Mouse (Mus musculus): ENCODE measurements around the gene Adamts16. TPM values are rescaled to one million over a fixed set of nuclear protein-coding genes. Genes with fewer than 3 reads are reported as not detected.

The Adamts16 gene
- polyA plus RNA-seq, 1 experiment from 2014 or later = 1.1 TPM

DNA sequence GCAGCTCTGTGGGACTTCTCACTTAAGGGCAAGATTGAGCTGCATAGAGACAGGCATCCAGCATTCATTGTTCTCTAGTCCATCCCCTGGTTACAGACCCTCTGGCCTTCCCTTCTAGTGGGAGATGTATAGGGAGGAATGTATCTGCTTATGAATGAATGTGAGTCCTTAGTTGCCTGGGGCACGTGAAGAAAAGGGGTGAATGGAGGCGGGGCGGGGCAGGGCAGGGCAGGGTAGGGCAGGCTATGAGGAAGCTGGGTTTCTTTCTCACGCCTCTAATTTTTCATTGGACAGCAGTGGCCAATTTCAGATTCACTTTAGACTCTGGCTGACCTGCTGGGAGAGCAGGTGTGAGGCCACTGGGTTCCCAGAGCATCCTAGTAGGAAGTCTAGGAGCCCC, 515 bp upstream of the Adamts16 start:
- WGBS = 39% methylated on average over 4 of the region's 4 CpGs
- peak; percentile 24; the same call in 1 of the 2 replicates for ATAC-seq
- H3K4me3 ChIP-seq (replicated peaks; ENCODE audit: low read length) = no peak overlapping the region; the same call in 1 of the 2 replicates
- H3K27ac ChIP-seq (ENCODE audit: low read length) = no peak overlapping the region
- no peaks in the 10 kb centered on the region for H3K9me3 ChIP-seq (ENCODE audit: control insufficient read depth, low read length)
- no peak overlapping the region for H3K9ac ChIP-seq (replicated peaks; ENCODE audit: low read depth, low read length)
- no peak overlapping the region for H3K4me2 ChIP-seq (ENCODE audit: low read length)
- peaks cover 6% of the 10 kb centered on the region; the same call in 1 of the 2 replicates for H3K4me1 ChIP-seq (replicated peaks; ENCODE audit: control insufficient read depth, insufficient read depth, low read length)
- H3K36me3 ChIP-seq (ENCODE audit: control insufficient read depth, insufficient read depth) = no peaks in the 10 kb centered on the region
- H3K27me3 ChIP-seq (replicated peaks; ENCODE audit: control insufficient read depth, insufficient read depth, low read length) = peaks cover 16% of the 10 kb centered on the region

DNA sequence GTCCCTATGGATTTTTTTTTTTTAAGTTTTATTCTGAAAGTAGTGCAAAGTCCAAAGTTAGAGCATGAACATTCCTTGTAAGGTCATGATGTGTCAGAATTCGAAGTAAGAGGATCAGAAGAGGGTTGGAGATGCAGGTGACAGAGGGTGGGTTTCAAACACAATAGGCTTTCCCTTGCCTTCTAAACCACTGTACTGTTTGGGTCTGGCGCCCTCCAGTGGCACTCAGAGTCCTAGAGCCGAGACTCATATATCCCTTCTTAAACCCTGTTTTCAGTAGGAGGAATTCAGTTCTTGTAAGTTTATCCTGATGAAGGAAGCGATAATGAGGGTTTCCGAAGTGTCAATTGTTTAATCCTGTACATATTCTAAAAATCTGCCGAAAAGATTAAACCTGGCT, 1.4 kb downstream of the Adamts16 start:
- no peak overlapping the region for H3K4me2 ChIP-seq (ENCODE audit: low read length)

DNA sequence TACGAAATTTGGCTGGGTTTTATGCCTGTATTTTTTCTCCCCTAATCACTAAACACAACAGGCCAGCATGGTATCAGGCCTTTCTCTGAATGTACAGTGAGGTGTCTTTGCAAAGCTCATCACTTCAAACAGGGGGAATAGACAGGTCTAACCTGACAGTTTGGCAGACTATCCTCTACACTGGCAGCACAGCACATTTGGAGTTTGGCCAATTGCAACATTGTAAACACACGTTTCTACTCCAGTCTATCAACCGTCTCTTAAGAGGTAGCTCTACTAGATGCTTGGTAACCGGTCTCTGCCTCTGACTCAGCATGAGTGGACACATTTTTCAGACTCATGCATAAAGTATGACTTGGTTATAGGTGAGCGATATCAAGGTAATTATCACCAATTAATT, 4.0 kb downstream of the Adamts16 start:
- H3K4me3 ChIP-seq (replicated peaks; ENCODE audit: low read length) = no peak overlapping the region
- ATAC-seq = no peak
- H3K4me1 ChIP-seq (replicated peaks; ENCODE audit: control insufficient read depth, insufficient read depth, low read length) = peaks cover 6% of the 10 kb centered on the region; the same call in 1 of the 2 replicates
- no peaks in the 10 kb centered on the region for H3K9me3 ChIP-seq (ENCODE audit: control insufficient read depth, low read length)
- H3K36me3 ChIP-seq (ENCODE audit: control insufficient read depth, insufficient read depth) = no peaks in the 10 kb centered on the region
- WGBS = 57% methylated on average over 5 of the region's 5 CpGs
- no peak overlapping the region for H3K9ac ChIP-seq (replicated peaks; ENCODE audit: low read depth, low read length)
- no peak overlapping the region for H3K27ac ChIP-seq (ENCODE audit: low read length)
- H3K4me2 ChIP-seq (ENCODE audit: low read length) = no peak overlapping the region
- peaks cover 14% of the 10 kb centered on the region for H3K27me3 ChIP-seq (replicated peaks; ENCODE audit: control insufficient read depth, insufficient read depth, low read length)

More for the DNA sequence above, 1.4 kb downstream of the Adamts16 start:
- WGBS = 6% methylated on average over 6 of the region's 6 CpGs
- Histone ChIP-seq H3K36me3 (ENCODE audit: control insufficient read depth, insufficient read depth) (no peaks in the 10 kb centered on the region), H3K9ac (replicated peaks; ENCODE audit: low read depth, low read length) (no peak overlapping the region), H3K4me3 (replicated peaks; ENCODE audit: low read length) (no peak overlapping the region), H3K9me3 (ENCODE audit: control insufficient read depth, low read length) (no peaks in the 10 kb centered on the region), H3K27me3 (replicated peaks; ENCODE audit: control insufficient read depth, insufficient read depth, low read length) (peaks cover 16% of the 10 kb centered on the region), H3K4me1 (replicated peaks; ENCODE audit: control insufficient read depth, insufficient read depth, low read length) (peaks cover 6% of the 10 kb centered on the region; the same call in 1 of the 2 replicates), H3K27ac (ENCODE audit: low read length) (no peak overlapping the region)
- peak; percentile 83 for ATAC-seq

DNA sequence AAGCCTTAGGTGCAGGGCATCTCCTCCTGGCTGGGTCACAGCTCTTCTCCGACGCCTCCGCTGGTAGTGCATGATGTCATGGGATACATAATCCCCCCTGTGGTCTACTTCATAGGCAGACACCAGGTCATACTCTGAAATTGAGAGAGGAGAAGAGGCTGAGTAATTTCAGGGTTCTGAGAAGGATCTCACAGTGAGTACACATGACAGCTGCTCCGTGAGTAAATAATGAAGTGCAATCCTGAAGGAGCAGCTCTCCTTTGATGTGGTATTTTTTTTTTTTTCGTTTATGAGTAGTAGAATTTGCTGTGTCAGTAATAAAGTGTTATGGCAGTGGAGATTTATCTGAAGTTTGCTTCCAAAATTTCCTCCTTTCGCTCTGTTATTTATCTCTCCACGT, 5.4 kb downstream of the Adamts16 start:
- WGBS = 75% methylated on average over 7 of the region's 7 CpGs
- no peak overlapping the region for H3K4me2 ChIP-seq (ENCODE audit: low read length)
- no peaks in the 10 kb centered on the region for H3K9me3 ChIP-seq (ENCODE audit: control insufficient read depth, low read length)
- H3K27ac ChIP-seq (ENCODE audit: low read length) = no peak overlapping the region
- peaks cover 3% of the 10 kb centered on the region; the same call in 1 of the 2 replicates for H3K4me1 ChIP-seq (replicated peaks; ENCODE audit: control insufficient read depth, insufficient read depth, low read length)
- no peaks in the 10 kb centered on the region for H3K36me3 ChIP-seq (ENCODE audit: control insufficient read depth, insufficient read depth)
- peaks cover 5% of the 10 kb centered on the region; the same call in 1 of the 2 replicates for H3K27me3 ChIP-seq (replicated peaks; ENCODE audit: control insufficient read depth, insufficient read depth, low read length)
- ATAC-seq = no peak
- H3K9ac ChIP-seq (replicated peaks; ENCODE audit: low read depth, low read length) = no peak overlapping the region
- H3K4me3 ChIP-seq (replicated peaks; ENCODE audit: low read length) = no peak overlapping the region

DNA sequence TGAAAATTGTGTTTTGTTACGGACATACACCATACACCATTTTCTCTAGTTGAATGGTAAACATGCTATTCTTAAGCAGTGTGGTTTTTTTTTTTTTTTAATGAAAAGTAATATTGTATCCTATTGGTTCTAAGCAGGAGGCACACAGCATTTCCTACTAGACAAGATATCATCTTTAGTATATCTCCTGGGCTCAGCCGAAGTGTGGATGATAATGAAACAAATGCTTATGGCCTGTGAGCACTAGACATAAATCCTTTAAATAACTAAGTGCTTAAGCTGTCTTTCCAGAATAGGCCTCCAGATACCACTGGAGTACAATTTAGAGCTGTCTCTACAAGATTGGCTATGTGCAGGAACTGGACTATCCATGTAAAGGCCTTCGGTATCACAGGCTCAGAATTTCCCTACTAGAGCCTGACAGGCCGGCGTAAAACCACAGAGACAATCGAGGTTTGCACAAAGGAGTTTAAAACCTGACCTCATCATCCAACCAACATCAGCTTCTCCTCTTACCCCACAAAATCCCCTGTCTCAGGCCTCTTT, 8.9 kb downstream of the Adamts16 start:
- Histone ChIP-seq H3K36me3 (ENCODE audit: control insufficient read depth, insufficient read depth) (no peaks in the 10 kb centered on the region), H3K27me3 (replicated peaks; ENCODE audit: control insufficient read depth, insufficient read depth, low read length) (no peaks in the 10 kb centered on the region), H3K9me3 (ENCODE audit: control insufficient read depth, low read length) (no peaks in the 10 kb centered on the region), H3K4me2 (ENCODE audit: low read length) (no peak overlapping the region), H3K4me3 (replicated peaks; ENCODE audit: low read length) (no peak overlapping the region), H3K4me1 (replicated peaks; ENCODE audit: control insufficient read depth, insufficient read depth, low read length) (no peaks in the 10 kb centered on the region), H3K27ac (ENCODE audit: low read length) (no peak overlapping the region), H3K9ac (replicated peaks; ENCODE audit: low read depth, low read length) (no peak overlapping the region)
- 92% methylated on average over 6 of the region's 6 CpGs for WGBS
- ATAC-seq = no peak

DNA sequence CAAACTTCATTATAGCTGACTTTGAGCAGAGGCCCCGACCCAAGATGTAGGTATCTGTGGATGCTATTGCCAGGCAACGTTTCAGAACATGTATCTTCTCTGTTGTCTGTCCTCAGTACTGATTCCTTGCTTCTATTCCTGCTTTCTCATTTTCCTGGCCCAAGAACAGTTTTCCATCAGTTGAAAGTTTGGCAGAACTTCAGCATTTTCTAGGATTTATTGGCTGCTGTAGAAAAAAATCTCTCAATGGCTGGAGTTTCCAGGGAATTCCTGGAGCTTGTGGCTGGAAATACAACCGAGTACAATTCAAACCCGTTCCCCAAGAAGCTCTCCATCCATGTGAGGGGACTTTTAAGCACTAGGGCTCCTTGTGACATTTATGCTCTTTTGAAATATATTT, 10.6 kb downstream of the Adamts16 start:
- H3K4me3 ChIP-seq (replicated peaks; ENCODE audit: low read length) = no peak overlapping the region
- no peak overlapping the region for H3K9ac ChIP-seq (replicated peaks; ENCODE audit: low read depth, low read length)
- H3K27me3 ChIP-seq (replicated peaks; ENCODE audit: control insufficient read depth, insufficient read depth, low read length) = no peaks in the 10 kb centered on the region
- H3K4me2 ChIP-seq (ENCODE audit: low read length) = no peak overlapping the region
- WGBS = 54% methylated on average over 4 of the region's 4 CpGs
- no peak overlapping the region for H3K27ac ChIP-seq (ENCODE audit: low read length)
- H3K4me1 ChIP-seq (replicated peaks; ENCODE audit: control insufficient read depth, insufficient read depth, low read length) = no peaks in the 10 kb centered on the region
- H3K9me3 ChIP-seq (ENCODE audit: control insufficient read depth, low read length) = no peaks in the 10 kb centered on the region
- no peaks in the 10 kb centered on the region for H3K36me3 ChIP-seq (ENCODE audit: control insufficient read depth, insufficient read depth)
- ATAC-seq = no peak

DNA sequence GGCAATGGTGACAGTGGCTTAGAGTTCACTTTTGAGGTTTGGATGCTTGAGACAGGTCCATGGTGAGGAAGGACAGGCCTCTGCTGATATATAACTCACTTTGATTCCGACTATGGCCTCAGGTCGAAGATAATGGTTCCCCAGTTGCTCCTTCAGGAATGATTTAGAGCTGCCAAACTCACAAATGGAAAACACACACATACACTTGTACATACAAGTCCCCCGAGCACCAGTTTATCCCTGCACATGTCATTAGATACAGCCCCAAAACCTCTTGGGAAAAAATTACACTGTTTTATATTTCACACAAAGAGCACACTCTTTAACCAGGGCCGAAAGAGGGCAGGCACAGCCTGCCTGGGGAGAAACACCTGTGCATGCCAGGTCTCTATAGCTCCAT, 14.1 kb downstream of the Adamts16 start:
- Histone ChIP-seq H3K4me2 (ENCODE audit: low read length) (no peak overlapping the region), H3K27me3 (replicated peaks; ENCODE audit: control insufficient read depth, insufficient read depth, low read length) (no peaks in the 10 kb centered on the region), H3K9me3 (ENCODE audit: control insufficient read depth, low read length) (no peaks in the 10 kb centered on the region), H3K27ac (ENCODE audit: low read length) (no peak overlapping the region), H3K36me3 (ENCODE audit: control insufficient read depth, insufficient read depth) (no peaks in the 10 kb centered on the region), H3K9ac (replicated peaks; ENCODE audit: low read depth, low read length) (no peak overlapping the region), H3K4me1 (replicated peaks; ENCODE audit: control insufficient read depth, insufficient read depth, low read length) (no peaks in the 10 kb centered on the region), H3K4me3 (replicated peaks; ENCODE audit: low read length) (no peak overlapping the region)
- WGBS = 87% methylated on average over 4 of the region's 4 CpGs
- no peak for ATAC-seq

DNA sequence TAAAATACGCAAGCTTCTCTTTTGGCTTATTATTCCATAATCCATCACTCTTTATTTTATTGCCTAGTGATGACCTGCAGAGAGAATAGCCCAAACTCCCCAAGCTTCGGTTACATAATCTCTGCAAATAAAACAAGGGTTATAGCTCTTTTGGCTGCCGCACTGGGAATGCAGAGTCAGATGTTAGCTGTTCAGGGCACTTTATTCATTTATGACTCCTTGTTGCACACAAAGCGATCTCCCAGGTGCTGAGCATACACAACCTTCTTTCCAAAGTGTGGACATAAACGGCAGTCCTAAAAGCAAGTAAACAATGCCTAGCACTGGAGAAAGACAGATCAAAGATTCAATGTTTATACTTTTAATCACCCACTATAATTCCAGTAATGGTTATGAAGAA, 16.3 kb downstream of the Adamts16 start:
- Histone ChIP-seq H3K4me3 (replicated peaks; ENCODE audit: low read length) (no peak overlapping the region), H3K27ac (ENCODE audit: low read length) (no peak overlapping the region), H3K4me1 (replicated peaks; ENCODE audit: control insufficient read depth, insufficient read depth, low read length) (no peaks in the 10 kb centered on the region), H3K9ac (replicated peaks; ENCODE audit: low read depth, low read length) (no peak overlapping the region), H3K27me3 (replicated peaks; ENCODE audit: control insufficient read depth, insufficient read depth, low read length) (no peaks in the 10 kb centered on the region), H3K9me3 (ENCODE audit: control insufficient read depth, low read length) (no peaks in the 10 kb centered on the region), H3K4me2 (ENCODE audit: low read length) (no peak overlapping the region), H3K36me3 (ENCODE audit: control insufficient read depth, insufficient read depth) (no peaks in the 10 kb centered on the region)
- 88% methylated on average over 5 of the region's 5 CpGs for WGBS
- no peak for ATAC-seq

DNA sequence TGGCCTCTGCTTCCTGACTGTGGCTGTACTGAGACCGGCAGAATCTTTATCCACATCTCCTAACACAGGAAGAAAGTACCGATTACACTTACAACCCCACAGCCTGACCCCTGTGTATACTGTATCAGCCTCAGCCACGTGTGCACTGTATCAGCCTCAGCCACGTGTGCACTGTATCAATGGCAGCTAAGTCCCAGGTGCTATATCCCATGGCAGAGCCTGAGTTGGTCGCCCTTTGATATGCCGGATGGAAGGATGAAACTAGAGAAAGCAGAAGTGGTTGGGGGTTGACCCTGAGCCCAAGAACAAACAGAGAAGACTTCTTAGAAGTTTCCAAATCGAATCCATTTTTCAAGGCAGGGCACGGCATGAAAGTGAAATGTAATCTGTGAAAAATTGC, 17.9 kb downstream of the Adamts16 start:
- Histone ChIP-seq H3K27me3 (replicated peaks; ENCODE audit: control insufficient read depth, insufficient read depth, low read length) (no peaks in the 10 kb centered on the region), H3K9me3 (ENCODE audit: control insufficient read depth, low read length) (no peaks in the 10 kb centered on the region), H3K4me3 (replicated peaks; ENCODE audit: low read length) (no peak overlapping the region), H3K27ac (ENCODE audit: low read length) (no peak overlapping the region), H3K4me2 (ENCODE audit: low read length) (no peak overlapping the region), H3K9ac (replicated peaks; ENCODE audit: low read depth, low read length) (no peak overlapping the region), H3K36me3 (ENCODE audit: control insufficient read depth, insufficient read depth) (no peaks in the 10 kb centered on the region), H3K4me1 (replicated peaks; ENCODE audit: control insufficient read depth, insufficient read depth, low read length) (no peaks in the 10 kb centered on the region)
- ATAC-seq = no peak
- WGBS = 79% methylated on average over 8 of the region's 8 CpGs

DNA sequence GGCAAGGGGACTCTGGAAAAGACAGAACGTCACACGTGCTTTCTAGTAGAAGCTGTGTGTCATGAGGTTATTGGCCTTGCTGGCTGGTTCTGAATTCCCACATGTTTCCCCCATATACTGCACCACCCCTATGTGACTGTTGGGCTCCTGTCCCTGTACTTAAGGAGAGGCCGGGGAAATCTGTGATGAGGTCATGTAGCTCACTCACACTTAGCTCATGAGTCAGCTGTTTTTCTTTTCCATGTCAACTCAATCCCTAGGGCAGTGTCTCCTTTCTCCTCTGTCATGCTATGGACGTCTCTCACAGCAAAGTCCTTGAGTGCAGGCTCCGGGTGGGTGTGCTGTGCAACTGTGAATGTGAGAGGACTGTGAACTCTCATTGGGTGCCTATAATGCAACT, 22.6 kb downstream of the Adamts16 start:
- Histone ChIP-seq H3K4me3 (replicated peaks; ENCODE audit: low read length) (no peak overlapping the region), H3K4me2 (ENCODE audit: low read length) (no peak overlapping the region), H3K4me1 (replicated peaks; ENCODE audit: control insufficient read depth, insufficient read depth, low read length) (no peaks in the 10 kb centered on the region), H3K9ac (replicated peaks; ENCODE audit: low read depth, low read length) (no peak overlapping the region), H3K27me3 (replicated peaks; ENCODE audit: control insufficient read depth, insufficient read depth, low read length) (no peaks in the 10 kb centered on the region), H3K9me3 (ENCODE audit: control insufficient read depth, low read length) (no peaks in the 10 kb centered on the region), H3K36me3 (ENCODE audit: control insufficient read depth, insufficient read depth) (no peaks in the 10 kb centered on the region), H3K27ac (ENCODE audit: low read length) (no peak overlapping the region)
- ATAC-seq = no peak
- 85% methylated on average over 5 of the region's 5 CpGs for WGBS

All from forebrain, embryonic 16.5 days (tissue).